Mouse (Mus musculus): ENCODE measurements around the gene Fam98b.
A peak's percentile ranks its signal among the peaks of the same experiment; 100 is the strongest.

Gene Fam98b

DNA sequence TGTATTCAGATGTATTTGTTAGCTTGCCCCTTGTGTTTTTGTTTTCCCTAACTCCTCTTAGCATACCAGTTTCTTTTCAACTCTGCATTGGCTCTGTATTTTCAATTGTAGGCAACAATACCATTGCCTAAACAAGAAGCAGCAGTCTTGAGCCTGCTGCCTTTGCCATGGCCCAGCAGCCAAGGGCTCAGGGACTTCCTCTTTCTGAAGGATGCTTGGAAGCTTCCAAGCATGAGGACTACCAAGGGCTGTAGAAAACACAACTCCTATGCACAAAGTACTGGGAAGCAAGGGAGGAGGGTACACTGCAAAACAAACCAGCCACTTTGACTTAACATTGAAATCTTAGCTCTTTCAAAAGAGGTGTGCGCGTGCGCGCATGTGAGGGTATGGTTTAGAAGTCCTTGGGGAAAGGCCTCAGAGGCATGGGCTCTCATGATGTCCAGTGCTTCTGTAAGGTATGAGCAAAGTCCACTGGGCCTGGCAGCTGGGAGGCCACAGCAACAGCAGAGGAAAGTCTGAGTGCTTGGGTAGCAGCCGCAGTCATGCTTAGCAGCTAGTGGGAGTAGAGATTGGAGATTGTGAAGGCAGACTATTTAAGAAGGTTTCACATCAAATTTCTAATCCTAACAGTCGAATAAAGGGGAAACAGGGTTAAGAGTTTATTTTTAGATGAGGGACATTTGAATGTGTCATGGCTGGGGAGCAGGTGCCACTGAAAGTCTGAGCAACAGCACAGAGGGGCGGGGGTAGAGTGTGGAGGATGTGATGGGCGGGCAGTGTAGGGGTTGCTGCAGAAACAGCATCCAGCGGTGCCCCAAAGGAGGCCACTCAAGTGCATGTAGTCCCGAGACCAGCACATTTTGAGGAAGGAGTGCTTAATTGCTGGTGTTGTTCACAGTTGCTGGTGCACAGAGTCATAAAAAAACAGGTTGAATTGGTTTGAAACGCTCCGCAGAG is 54.1 kb downstream of the Fam98b start:
- DNase-seq (ENCODE audit: low spot score in 2 of 2), result peak; percentile 13 to 80

DNA sequence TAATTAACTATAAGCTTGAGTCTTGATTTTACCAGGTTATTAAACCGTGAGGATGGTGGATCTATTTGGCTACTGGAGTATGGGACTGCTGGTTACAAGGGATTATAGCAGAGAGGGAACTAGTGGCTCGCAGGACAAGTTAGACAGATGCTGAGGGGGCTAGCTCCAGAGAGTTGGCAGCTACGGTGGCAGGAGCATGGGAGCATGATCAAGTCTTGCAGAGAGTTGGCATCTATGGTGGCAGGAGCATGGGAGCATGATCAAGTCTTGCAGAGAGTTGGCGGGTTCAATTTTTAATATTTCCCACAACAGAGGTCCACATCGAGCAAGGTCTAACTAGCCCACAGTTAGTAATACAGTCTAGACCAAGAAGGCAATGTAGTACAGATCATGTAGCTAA is 55.4 kb downstream of the Fam98b start:
- DNase-seq (ENCODE audit: low spot score in 2 of 2), result no peak

GRCm38 (mm10) chr2:117307959-117308358 is 58.4 kb downstream of the Fam98b start:
- DNase-seq (ENCODE audit: low spot score in 2 of 2), result no peak

GRCm38 (mm10) chr2:117309046-117309445 is 59.5 kb downstream of the Fam98b start:
- no peak for DNase-seq (ENCODE audit: low spot score in 2 of 2)

GRCm38 (mm10) chr2:117311349-117311748 is 61.8 kb downstream of the Fam98b start:
- no peak for DNase-seq (ENCODE audit: low spot score in 2 of 2)

DNA sequence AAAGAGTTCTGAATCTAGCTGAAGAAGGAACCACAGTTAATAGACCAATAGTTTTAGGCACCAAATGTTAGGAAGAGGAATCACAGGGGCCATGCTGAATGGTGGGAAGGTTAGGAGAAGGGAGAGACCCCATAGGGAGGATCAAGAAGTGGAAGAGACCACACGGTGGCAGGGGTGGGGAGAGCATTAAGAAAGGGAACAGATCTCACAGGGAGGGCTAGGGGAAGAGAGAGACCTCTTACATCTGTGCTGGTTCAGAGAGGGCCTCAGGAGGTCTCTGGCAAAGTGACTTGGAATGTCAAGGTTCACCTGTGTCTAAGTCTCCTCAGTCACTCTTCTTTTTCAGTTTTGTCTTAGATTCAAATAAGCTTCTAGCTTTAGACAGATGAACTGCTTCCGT is 62.5 kb downstream of the Fam98b start:
- no peak for DNase-seq (ENCODE audit: low spot score in 2 of 2)

GRCm38 (mm10) chr2:117312441-117312895 is 62.9 kb downstream of the Fam98b start:
- no peak for DNase-seq (ENCODE audit: low spot score in 2 of 2)

DNA sequence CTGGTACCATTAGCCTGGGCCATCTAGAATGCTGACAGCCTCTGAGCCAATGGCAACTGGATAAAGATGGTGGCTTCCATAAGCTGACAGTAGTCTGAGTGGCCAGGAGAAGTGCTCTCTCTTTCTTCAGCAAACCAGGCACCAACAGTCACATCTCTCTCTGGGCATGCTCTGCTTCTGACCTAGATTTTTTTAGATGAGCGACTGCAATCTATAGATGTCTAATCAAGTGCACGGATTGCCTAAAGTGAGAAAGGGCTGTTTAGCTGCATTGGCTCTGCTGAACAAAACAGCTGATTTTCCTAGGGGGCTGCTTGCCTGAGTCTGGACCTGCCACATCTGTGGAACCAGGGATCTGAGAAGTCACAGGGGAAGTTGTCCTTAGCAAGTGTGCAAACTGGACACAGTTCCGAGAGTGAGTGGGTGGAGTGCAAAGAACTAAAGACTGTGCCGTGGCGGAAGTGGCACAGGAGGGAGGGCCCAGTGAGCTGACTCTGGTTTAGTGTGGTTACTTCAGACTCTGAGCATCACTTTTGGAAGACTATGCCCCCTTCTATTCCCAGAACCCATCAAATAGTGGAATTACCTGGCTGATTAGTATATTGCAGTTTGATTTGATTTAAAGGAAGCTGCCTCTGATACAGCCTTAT is 64.2 kb downstream of the Fam98b start:
- no peak for DNase-seq (ENCODE audit: low spot score in 2 of 2)

GRCm38 (mm10) chr2:117318991-117319390 is 69.5 kb downstream of the Fam98b start:
- no peak for DNase-seq (ENCODE audit: low spot score in 2 of 2)
